Mouse (Mus musculus) right cerebral cortex, postnatal 25 days (tissue): ENCODE results near the gene 1700001C19Rik.
A peak's percentile ranks its signal among the peaks of the same experiment; 100 is the strongest.

ENCODE experiments used
- DNase-seq: peaks from one replicate; pipeline ENCODE4 v3.0.0; 2022

The 1700001C19Rik gene

DNA sequence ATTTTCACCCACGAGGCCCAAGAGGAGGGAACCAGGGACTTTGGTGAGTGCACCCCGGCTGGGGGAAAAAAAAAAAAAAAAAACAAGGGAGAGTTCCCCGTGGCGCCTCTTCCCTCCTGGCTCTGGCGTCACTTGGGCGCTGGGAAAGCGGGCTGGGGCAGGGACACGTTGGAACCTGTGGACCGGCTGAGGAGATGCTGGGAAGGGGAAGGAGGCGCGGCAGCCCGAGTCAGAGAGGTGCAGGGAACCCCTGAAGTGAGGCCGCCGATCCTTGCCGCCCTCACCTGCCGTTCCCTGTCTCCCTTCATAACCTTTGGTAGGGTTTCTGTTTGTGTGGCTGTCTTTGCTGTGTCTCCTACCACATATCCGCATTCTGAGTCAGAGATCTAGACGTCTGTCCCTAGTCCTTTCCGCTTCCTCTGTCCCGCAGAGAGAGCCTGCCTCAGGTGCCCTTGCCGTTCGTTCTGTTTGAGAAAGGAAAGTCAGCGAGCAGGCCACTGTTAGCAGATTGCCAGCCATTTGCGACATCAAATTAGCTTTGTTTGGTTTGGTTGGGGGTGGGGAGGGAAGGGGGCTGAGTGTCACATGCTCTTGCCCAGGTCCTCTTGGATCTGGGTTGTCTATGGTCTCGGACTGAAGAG, at the start of gene 1700001C19Rik:
Gene 1700001C19Rik (minus strand): TSS at position 470 of the 641 bp plus-strand sequence.
- DNase-seq, result no peak

DNA sequence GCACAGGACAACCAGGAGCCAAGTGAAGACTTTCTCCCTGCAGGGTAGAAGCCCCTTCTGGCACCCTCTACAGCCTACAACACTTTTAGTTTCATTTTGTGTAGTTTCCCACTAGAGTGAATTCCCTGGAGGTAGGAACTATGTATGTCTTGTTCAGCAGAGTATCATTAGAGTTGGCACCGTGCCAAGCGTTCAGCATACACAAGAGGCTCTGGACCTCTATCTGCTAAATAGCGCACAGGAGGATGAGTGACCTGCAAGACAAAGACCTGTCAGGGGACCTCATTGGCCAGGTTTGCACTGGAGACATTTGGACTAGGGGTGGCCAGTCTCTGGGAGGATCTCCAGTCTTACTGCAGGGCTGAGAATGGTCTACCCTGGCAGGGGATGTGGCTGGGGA, 48.6 kb upstream of the 1700001C19Rik start:
- DNase-seq, result no peak

GRCm38 (mm10) chr17:47484993-47485392, 47.8 kb upstream of the 1700001C19Rik start:
- DNase-seq, result no peak

DNA sequence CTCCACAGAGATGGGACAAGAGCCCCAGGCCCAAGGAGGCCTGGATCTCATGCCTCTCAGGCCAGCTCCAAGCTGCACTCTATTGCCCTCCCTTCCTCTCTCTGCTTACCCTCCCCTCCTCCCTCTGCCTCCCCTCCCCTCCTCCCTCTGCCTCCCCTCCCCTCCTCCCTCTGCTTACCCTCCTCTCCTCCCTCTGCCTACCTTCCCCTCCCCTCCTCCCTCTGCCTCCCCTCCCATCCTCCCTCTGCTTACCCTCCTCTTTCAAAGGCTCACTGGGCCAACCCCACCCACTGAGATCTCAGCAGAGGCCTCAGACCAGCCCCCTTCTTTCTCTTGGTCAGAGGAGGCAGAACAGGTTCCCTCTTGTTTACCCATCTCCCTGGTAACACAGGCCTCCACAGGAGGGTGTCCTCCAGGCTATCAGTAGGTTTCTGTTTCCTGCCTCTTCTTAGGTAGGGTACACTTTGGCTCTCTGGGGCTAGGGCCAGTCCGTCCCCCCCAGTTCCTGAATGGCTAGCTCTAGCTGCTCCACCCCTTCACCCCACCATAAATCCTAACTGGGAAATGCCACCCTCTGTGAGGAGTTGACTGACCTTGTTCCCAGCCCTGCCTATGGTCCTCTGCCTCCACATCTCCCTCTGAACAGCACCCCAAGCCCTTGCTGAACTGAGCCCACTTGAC, 47.2 kb upstream of the 1700001C19Rik start:
- DNase-seq, result no peak

DNA sequence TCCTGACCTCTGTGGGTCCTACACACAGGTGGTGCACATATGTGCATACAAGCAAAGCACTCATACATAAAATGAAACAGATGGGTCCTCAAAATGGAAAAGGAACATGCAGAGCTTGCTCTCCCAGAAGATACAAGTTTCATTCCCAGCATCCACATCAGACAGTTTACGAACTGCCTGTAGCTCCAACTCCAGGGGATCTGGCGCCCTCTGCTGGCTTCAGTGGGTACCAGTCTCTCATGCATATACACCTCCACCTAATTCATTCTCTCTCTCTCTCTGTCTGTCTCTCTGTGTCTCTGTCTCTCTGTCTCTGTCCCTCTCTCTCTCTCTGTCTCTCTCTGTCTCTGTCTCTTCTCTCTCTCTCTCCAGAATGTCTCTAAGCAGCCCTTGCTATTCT, 45.2 kb upstream of the 1700001C19Rik start:
- no peak for DNase-seq

DNA sequence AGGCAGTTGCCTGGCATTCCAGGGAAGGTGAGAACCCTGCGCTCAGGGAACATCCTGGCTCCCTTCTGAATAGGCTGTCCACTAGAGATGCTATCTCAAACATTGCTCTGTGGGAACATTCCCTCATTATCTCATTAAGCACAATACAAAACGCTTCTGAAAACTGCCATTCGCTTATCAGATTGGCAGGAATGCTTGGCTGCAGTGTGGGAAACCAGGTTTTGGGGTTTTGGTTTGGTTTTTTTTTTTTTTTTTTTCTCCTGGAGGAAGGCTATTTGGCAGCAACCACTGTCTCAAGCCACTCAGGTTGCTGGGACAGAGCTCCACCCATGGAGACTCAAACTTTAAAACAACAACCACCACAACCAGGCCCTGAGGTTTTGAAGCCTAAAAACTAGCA, 42.7 kb upstream of the 1700001C19Rik start:
- DNase-seq, result no peak

DNA sequence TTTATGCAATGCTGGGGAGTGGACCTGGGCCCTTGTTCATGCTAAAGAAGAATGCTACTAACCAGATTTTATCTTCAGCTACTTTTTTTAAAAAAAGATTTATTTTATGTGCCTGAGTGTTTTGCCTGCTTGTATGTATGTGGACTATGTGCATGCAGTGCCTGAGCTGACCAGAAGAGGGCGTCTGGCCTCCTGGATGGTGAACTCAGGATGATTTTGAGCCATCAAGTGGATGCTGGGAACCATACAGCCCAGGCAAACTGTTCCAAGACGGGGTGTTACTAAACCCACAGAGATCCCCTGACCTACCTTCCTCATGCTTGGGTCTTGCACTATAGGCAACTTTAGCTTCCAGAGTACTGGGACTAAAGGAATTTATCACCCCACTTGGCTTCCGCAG, 38.5 kb upstream of the 1700001C19Rik start:
- no peak for DNase-seq

- no peak for DNase-seq
Measured at GRCm38 (mm10) chr17:47475181-47475580, 38.0 kb upstream of the 1700001C19Rik start.

GRCm38 (mm10) chr17:47474250-47474649, 37.1 kb upstream of the 1700001C19Rik start:
- DNase-seq, result no peak

DNA sequence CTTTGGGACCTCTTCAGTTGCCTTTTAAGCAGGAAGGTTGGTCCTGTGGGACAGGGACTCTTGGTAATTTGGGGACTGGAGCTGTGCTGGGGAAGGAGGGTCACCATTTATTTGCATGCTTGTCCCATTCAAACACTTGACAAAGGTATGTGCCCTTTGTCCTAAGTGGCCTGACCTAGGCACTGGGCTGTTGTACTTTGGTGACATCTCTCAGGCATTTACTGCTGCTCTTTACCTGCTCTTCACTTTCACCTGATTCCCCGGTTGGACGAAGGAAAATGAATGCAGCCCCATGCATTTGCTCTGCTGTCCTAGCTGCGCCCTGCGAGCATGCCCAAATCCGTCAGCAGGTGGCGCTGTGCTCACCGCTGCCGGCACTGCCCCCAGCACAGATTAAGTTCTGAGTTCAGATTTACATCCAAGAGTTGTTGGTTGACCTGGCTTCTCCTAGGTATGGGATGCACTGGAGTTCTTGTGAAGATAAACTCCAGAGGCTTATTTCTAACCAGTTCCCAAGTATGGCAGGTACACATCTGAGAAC, 36.3 kb upstream of the 1700001C19Rik start:
- DNase-seq, result peak; percentile 32

DNA sequence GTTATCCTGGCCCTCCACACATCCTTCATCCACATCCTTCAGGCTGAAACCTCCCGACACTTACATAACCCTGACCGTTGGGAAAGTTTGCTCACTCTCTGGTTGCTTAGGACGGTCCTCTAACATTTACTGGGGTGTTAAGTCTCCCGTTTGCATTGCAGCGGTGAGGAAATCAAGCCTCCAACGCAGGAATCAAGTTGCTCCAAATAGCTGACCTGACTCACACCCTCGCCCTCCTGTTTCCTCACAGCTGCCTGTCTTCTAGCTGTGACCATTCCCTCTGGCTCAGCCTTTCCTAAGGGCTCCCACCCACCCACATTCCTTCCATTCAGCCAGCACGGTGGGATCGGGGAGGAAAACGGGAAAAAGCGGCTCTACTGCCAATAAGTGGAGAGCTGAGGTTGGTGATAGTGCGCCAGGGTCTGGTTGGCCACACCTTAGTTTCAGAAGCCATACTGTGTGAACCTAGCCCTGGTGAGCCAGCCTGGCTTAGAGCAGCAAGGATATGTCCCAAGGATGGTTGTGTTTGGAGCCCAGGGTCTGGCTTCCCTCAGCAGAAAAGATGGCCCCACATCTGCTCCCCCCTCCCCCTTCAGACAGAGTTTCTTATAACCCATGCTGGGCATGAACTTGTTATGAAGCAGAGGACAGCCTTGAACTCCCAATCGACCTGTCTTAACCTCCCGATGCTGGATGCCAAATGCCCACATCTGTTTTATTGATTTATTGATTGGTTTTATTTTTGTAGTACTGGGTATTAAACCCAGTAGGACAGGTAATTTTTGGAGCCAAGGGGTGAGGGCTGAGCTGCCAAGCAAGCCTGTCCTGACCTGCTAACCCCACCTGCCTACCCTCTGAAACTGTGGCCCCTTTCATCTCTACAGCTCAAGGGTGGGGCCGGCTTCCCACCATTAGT, 35.5 kb upstream of the 1700001C19Rik start:
- DNase-seq, result no peak

- no peak for DNase-seq
Measured at GRCm38 (mm10) chr17:47470686-47471085, 33.5 kb upstream of the 1700001C19Rik start.

- DNase-seq, result no peak
Measured at GRCm38 (mm10) chr17:47470121-47470520, 32.9 kb upstream of the 1700001C19Rik start.

DNA sequence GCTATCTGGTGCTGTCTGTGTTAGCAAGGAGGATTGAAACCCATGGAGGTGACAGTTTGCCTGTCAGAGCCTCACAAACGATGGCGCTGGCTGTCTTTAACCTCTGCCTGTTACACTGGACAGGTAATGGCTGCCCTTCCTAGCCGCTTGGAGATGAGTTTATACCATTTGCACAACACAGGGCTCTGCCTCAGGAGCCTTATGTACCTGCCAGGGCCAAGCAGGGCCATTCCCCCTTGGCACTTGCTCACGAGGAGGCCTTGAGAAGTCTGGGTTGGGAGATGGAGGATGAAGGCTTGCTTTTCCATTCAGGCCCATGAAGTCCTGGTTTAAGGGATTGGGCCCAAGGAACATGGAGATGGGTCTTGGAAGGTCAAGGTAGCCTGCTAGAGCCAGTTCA, 32.5 kb upstream of the 1700001C19Rik start:
- DNase-seq, result no peak

DNA sequence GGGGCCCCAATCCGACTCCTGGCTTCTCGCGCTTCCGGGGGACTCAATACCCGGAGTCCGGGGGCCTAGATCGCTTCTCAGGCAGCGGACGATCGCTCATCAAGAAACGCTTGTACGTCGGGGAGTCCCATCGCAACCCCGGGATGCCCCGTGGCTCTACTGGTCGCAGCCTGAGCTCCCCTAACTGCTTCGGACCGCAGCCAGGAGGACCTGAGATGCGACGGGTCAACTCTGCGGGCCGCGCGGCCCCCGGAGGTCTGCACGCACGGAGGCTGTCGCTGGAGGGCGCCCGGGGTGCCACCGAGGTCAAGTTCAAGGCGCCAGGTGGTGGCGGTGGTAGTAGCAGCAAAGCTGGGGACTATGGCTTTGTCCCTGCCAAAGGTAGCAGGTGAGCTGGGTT, 31.3 kb upstream of the 1700001C19Rik start:
- DNase-seq, result no peak

GRCm38 (mm10) chr17:47468063-47468462, 30.9 kb upstream of the 1700001C19Rik start:
- no peak for DNase-seq

GRCm38 (mm10) chr17:47467659-47468058, 30.5 kb upstream of the 1700001C19Rik start:
- no peak for DNase-seq

DNA sequence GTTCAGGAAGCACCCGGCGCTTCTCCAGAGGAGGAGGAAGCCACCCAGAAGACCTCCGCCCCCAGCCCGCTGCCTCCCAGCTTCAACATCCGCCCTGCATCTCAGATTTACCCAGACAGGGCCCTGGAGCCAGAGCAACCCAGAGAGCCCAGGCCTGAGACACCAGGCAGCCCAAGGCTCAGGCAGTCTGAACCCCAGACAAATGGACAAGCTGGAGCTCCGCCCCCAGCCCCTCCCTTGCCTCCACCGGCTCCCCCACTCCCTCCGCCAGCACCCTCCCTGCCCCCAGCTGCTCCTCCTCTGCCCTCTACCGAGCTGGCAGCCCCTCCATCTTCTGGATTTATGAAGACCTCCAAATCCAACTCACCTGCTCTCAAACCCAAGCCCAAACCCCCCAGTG, 29.1 kb upstream of the 1700001C19Rik start:
- DNase-seq, result no peak

- DNase-seq, result no peak
Measured at GRCm38 (mm10) chr17:47465016-47465415, 27.8 kb upstream of the 1700001C19Rik start.

GRCm38 (mm10) chr17:47464248-47464965, 27.2 kb upstream of the 1700001C19Rik start:
- DNase-seq, result no peak

GRCm38 (mm10) chr17:47462728-47463388, 25.7 kb upstream of the 1700001C19Rik start:
- DNase-seq, result no peak

DNA sequence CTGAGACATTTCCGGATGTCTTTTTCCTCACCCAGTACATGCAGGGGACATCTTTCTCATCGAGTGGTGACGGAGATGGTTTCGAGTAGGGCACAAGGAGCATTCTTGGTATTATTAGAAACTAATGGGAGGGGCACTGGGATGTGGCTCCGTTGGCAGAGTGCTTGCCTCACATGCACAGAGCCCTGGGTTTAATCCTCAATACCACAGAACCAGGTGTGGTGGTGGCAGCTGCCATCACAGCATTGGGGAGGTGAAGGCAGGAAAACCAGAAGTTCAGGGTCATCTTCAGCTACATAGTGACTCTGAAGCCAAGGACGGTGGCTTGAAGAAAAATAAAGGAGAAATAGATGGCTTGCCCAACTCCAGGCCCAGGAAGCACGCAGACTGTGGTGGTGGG, 25.0 kb upstream of the 1700001C19Rik start:
- no peak for DNase-seq
